14 mouse cellular contexts compared by ENCODE assay signal in the genomic region with DNA sequence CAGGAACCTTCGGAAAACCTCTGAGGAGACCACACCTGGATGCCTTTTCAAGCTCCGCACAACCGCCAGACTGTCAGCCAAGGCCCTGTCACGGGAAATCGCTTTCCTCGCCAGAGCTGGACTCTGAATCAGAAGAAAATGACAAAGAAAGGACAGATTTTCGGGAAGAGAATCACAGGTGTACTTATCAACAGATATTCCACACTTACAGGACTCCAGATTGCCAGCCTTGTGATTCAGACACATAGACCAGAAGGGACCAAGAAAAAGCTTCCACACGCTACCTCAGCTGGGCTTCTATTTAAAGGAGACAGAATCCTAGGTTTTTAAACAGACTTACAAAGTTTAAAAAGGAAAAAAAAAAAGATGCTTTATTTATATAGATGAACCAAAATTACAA. TPM values are rescaled to one million over a fixed set of nuclear protein-coding genes. Genes with fewer than 3 reads are reported as not detected.
"Had no signal": no experiment of that assay in that cellular context is flagged by ENCODE, and none has a peak within 500 bp of the region (broad histone marks: within the 10 kb centered on the region; RNA-seq: fewer than 3 reads in every experiment).

No protein-coding gene starts in this region.

- H3K4me2 ChIP-seq: liver, embryonic 13.5 days; midbrain, embryonic 13.5 days; neural tube, embryonic 12.5 days had no signal

- H3K27ac ChIP-seq: kidney, postnatal 0 days; liver, embryonic 13.5 days; macrophage; midbrain, embryonic 13.5 days; neural tube, embryonic 12.5 days had no signal

- H3K4me1 ChIP-seq: liver, embryonic 13.5 days; midbrain, embryonic 13.5 days; neural tube, embryonic 12.5 days had no signal

- ATAC-seq: intestine, postnatal 0 days; midbrain, embryonic 13.5 days had no signal

- H3K9ac ChIP-seq: liver, embryonic 13.5 days; midbrain, embryonic 13.5 days; neural tube, embryonic 12.5 days had no signal

- H3K4me3 ChIP-seq: liver, embryonic 13.5 days; midbrain, embryonic 13.5 days; neural tube, embryonic 12.5 days had no signal

- H3K27me3 ChIP-seq: liver, embryonic 13.5 days; midbrain, embryonic 13.5 days; neural tube, embryonic 12.5 days had no signal

- H3K9me3 ChIP-seq: liver, embryonic 13.5 days; midbrain, embryonic 13.5 days; neural tube, embryonic 12.5 days had no signal

- DNase-seq: kidney, adult 2 months; kidney, postnatal 36 days; liver, embryonic 13.5 days; lung, adult 2 months; lung, postnatal 14 days; retina, postnatal 1 day; thymus, adult 18-20 months; thymus, postnatal 36 days had no signal

RNA-seq across cellular contexts. Expression of a gene that starts 48.7 kb away (rescaled TPM):
- total RNA-seq: neutrophil, adult 5-6 weeks had no signal
